Mouse (Mus musculus) myocyte (in vitro differentiated cells): ENCODE results near the gene Ispd.

Source experiments
- CEBPB ChIP-seq: IDR thresholded peaks from 2 replicates; pipeline ENCODE4 v1.6.1; 2011; ENCODE audit warnings: mild to moderate bottlenecking, moderate library complexity; ENCODE audit not compliant: poor library complexity, insufficient read depth, severe bottlenecking
- E2F4 ChIP-seq: IDR thresholded peaks from one replicate; pipeline ENCODE4 v1.6.1; 2011; ENCODE audit warnings: mild to moderate bottlenecking, control low read depth, moderate library complexity; ENCODE audit not compliant: insufficient read depth
- MAX ChIP-seq: IDR thresholded peaks from one replicate; pipeline ENCODE4 v1.6.1; 2011; ENCODE audit warnings: low read depth, mild to moderate bottlenecking, control low read depth
- MYOD1 ChIP-seq, 3 experiments: IDR thresholded peaks; one replicate each; pipeline ENCODE4 v1.6.1; 2011; ENCODE audit warnings: control low read depth in 2 of 3, low read depth in 2 of 3, mild to moderate bottlenecking in 2 of 3, moderate library complexity in 1 of 3; ENCODE audit not compliant: insufficient read length in 2 of 3, control insufficient read depth in 1 of 3
- POLR2A ChIP-seq: IDR thresholded peaks from one replicate; pipeline ENCODE4 v1.6.1; 2011; ENCODE audit warnings: low read depth, mild to moderate bottlenecking, control low read depth, moderate library complexity; ENCODE audit not compliant: insufficient read length
- POLR2AphosphoS2 ChIP-seq: IDR thresholded peaks from one replicate; pipeline ENCODE4 v1.6.1; 2011; ENCODE audit warnings: low read depth, control low read depth; ENCODE audit not compliant: insufficient read length
- REST ChIP-seq: IDR thresholded peaks from one replicate; pipeline ENCODE4 v1.6.1; 2011; ENCODE audit warnings: mild to moderate bottlenecking, control low read depth, moderate library complexity; ENCODE audit not compliant: insufficient read depth, insufficient read length
- TCF12 ChIP-seq: IDR thresholded peaks from one replicate; pipeline ENCODE4 v1.6.1; 2011; ENCODE audit warnings: mild to moderate bottlenecking, control low read depth; ENCODE audit not compliant: poor library complexity, insufficient read depth, severe bottlenecking
- TCF3 ChIP-seq: IDR thresholded peaks from one replicate; pipeline ENCODE4 v1.6.1; 2011; ENCODE audit warnings: low read depth, control low read depth; ENCODE audit not compliant: insufficient read length
- USF1 ChIP-seq: IDR thresholded peaks from one replicate; pipeline ENCODE4 v1.6.1; 2011; ENCODE audit warnings: low read depth, mild to moderate bottlenecking, control low read depth, moderate library complexity

DNA sequence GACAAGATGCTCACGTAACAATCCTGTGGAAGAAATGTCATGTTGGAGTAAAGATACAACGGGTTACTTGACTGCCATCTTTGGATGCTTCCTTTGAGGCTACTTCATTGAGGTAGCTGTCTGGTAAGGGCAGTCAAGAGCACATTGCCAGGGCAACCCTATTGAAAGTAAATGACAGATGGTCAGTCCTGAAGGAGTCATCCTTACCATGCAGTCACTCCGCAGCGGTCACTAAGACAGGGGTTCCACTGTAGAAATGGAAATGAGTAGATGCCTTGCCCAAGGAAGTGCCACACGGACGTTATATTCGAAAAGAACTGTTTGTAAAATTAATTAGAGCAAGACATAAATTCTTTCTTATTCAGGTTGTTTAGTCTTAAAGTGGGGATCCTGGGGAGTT is 44.0 kb downstream of the Ispd start:
- TF ChIP-seq CEBPB: no peak
- TF ChIP-seq POLR2A: no peak
- no peak for TF ChIP-seq TCF12
- TF ChIP-seq POLR2AphosphoS2: no peak
- TF ChIP-seq MAX: no peak
- TF ChIP-seq USF1: no peak
- TF ChIP-seq E2F4: no peak
- no peak for TF ChIP-seq TCF3
- no peak for TF ChIP-seq REST
- no peak for TF ChIP-seq MYOD1 (IDR thresholded peaks at IDR 0.05; ENCODE audit: control insufficient read depth in 1 of 3, insufficient read length in 2 of 3, low read depth in 2 of 3)
